Mouse (Mus musculus): ENCODE data around the gene Slc29a2.

GRCm38 (mm10) chr19:5036577-5036976 lies 12.9 kb downstream of the Slc29a2 start:
- no peak for TF ChIP-seq CTCF (IDR thresholded peaks at IDR 0.05; ENCODE audit: low read depth)
- TF ChIP-seq EP300 (optimal IDR thresholded peaks at IDR 0.05), result no peak
